Mouse (Mus musculus): Measurements from ENCODE around the gene Sh3glb2.

Sh3glb2 gene

DNA sequence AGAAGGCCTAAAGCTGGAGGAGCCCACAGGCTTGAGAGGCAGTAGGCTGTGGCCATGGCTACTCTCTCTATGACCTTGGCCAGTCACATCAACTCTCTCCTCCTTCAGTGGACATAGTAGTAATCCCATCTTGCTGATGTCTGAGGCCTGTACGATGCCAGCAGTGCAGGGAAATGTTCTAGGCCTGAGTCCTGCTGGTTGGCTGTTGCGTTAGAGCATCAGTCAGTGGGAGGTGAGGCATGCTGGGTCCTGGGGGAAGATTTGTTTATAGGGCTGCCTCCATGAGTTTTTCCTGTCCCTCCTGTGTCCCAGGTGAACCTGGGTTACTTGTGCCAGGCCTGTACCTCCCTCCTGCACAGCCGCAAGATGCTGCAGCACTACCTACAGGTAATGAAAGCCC, 17.1 kb downstream of the Sh3glb2 start:
- no peak for DNase-seq (ENCODE audit: low spot score)

DNA sequence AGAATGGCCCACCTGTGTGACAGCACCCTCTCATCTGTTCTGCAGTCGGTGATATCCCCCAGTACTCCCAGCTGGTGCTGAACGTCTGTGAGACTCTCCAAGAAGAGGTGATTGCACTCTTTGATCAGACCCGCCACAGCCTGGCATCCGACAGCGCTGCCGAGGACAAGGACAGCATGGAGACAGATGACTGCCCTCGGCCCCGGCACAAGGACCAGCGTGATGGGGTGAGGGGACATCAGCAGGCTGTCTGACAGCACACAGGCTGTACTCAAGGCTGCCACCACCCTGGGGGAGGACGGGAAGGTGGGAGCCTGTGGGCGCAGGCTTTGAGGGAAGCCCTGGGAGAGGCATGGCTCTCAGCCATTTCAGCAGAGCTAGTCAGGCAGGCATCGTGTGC, 22.0 kb downstream of the Sh3glb2 start:
- DNase-seq (ENCODE audit: low spot score), result no peak

DNA sequence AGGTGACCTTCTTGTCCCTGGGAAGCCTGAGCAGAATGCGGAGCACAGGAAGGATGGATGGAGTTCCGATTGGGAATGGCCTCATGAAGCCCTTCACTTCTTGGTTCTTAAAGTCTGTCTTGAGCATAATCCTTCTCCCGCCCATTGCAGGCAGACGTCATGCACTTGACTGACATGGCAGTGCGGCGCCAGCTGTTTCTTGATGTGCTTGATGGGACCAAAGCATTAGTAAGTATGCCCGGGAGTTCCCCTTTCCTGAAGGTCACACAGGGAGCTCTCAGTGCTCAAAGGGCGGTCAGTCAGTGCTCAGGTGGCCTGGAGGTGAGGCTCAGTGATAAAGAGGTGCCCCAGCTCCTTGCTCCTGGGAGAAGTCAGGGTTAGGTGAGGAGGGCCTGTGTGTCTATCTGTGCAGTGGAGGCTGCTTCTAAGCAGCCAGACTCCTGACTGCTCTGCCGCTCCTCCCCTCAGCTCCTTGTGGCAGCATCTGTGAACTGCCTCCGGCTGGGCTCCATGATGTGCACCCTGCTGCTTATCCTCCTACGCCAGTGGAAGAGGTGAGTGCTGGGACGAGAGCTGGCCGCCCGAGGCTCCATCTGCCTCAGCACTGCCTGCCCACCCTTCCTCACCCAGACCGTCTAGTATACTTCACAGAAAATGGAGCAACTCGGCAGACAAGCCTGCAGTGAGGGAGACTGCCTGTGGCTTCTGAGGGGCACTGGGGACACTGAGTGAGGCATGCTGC, 22.8 kb downstream of the Sh3glb2 start:
- DNase-seq (ENCODE audit: low spot score), result no peak

DNA sequence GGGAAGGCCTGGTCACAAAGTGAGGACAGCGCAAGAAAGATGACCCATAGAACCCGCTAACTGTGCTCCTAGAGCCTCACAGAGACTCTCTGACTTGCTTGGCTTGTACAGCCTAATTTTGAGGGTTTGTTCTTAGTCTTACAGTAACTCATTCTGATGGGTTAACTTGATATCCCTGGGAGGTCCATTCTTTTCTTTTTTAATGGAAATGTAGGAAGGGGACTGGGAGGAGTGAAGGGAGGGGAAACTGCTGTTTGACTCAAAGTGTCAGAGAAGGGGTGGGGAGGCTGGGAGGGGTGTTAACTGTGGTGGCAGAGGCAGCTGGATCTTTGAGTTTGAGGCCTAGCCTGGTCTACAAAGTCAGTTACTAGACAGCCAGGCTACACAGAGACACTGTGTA, 23.8 kb downstream of the Sh3glb2 start:
- no peak for DNase-seq (ENCODE audit: low spot score)

DNA sequence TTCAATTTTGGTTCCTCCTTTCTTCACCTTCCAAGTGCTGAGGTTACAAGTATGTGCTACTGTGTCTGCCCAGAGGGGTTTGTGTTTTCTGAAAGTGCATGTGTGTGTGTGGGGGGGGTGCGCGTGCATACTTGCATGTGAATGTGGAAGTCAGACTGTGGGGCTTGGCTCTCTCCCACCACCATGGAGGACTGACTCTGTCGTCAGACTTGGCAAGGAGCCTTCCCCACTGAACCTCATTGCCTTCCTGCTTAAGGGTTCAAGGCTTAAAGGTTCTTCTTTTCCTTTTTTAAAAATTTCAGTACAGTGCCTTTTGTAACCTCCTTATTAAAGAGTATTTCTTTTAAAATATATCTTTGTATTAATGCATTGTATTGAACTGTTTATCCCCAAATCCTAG, 30.3 kb downstream of the Sh3glb2 start:
- no peak for DNase-seq (ENCODE audit: low spot score)

DNA sequence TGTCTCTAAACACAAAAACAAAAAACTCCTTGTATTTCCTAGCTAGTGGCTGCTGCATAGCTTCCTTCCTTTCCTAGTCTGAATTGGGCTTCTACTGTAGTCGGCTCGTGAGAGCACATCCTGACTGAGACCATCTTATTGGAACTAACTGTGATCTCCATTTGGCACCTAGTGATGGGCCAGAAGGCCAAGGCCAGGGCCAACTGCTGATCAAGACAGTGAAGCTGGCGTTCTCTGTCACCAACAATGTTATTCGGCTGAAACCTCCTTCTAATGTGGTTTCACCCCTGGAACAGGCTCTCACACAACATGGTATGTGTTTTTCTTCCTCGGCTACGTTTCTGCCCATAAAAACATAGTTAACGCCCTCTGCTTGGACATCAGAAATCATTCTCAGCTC, 31.9 kb downstream of the Sh3glb2 start:
- DNase-seq (ENCODE audit: low spot score), result no peak

DNA sequence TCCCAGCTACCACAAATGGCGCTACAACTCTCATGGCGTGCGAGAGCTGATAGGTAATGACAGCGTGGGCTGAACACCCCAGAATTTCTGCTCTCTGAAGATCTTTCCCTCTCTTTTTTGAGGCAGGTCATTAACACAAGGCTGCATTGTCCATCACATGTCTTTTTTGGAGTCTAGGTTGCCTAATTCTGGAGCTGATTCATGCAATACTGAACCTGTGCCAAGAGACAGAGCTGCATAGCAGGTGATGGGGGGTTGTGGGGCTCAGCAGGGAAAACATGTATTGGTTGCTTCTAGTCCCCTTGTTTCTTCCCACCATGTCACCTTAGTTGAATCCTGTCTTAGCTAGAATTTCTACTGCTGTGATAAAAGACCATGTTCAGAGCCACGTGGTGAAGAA, 33.8 kb downstream of the Sh3glb2 start:
- no peak for DNase-seq (ENCODE audit: low spot score)

DNA sequence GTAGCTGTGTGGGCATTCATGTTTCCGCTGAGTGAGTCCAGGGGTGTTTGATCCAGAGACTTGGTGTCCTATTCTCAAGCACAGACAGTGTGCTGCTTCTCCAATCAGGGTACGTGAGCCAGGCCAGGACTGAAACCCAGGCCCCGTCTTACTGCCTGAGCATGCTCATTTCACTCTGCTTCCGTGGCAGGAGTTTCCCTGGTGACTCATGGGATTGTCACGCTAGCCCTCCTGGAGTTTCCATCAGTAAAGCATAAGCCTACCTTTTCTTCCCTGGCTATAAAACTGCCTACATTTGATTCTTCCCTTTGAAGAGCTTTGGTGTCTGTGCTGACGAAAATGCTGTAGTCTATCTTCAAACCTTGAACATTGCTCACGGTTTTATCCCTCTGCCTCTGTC, 36.0 kb downstream of the Sh3glb2 start:
- no peak for DNase-seq (ENCODE audit: low spot score)

DNA sequence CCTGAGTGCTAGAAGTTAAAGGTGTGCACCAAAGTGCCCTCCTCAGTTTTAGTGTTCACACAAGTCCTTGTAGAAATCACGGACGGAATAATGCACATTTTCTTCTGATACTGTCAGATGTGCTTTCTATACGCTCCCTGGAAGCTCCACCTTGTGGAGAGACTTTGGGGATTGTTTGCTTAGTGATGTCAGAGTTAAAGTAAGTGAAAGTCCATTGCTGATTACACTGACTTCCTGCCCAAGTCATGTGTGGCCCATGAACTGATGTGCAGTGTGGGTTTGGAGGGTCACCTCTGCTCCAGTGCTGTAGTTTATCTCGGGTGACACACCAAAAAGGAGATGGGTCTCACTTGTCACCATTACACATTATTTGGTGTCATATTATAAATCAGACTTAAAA, 39.9 kb downstream of the Sh3glb2 start:
- DNase-seq (ENCODE audit: low spot score), result no peak

DNA sequence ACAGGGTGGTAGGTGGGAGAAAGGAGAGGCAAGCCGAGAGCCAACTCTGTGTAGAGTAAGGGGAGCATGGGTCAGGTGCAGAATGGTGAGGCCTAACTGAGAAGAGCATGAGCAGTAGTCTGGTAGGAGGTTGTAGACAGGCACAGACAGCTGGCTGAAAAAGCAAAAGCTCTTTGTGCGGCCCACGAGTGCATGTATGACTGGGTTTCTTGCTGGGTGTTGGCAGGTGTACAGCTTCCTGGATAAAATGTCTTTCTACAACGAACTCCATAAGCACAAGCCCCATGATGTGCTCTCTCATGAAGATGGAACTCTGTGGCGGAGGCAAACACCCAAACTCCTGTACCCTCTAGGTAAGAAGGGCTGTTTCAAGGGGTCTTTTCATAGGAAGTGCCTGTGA, 42.2 kb downstream of the Sh3glb2 start:
- no peak for DNase-seq (ENCODE audit: low spot score)

DNA sequence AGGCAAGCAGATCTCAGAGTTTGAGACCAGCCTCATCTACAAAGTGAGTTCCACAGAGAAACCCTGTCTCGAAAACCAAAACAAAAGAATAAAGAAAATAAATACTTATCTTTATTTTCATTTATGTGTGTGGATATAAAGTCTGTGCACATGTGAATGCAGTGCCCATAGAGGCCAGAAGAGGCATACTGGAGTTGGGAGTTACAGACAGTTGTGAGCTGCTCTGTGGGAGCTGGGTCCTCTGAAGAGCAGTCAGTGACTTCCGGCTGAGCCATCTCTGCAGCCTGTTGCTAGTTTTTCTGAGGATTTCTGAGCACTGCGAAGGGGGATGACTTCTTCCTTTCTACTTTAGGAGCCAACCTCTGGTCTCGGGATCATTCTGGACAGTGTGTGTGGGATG, 43.0 kb downstream of the Sh3glb2 start:
- no peak for DNase-seq (ENCODE audit: low spot score)

DNA sequence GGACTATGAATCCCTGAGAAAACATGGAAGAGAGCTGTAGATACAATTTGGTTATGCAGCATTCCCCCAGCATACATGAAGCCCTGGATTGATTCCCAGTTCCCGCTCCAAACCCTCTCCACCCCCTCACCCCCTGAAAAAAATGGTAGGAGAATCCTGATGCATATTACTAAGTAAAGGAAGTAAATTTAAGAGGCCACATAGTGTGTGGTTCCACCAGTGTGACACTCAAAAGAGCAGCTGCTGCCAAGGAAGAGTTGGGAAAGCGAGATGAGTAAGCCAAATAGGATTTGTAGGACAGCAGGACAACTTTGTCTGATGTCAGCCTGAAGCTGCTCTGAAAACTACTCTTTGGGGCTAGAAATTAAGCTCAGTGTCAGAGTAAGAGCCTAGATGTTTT, 47.7 kb downstream of the Sh3glb2 start:
- DNase-seq (ENCODE audit: low spot score), result no peak

DNA sequence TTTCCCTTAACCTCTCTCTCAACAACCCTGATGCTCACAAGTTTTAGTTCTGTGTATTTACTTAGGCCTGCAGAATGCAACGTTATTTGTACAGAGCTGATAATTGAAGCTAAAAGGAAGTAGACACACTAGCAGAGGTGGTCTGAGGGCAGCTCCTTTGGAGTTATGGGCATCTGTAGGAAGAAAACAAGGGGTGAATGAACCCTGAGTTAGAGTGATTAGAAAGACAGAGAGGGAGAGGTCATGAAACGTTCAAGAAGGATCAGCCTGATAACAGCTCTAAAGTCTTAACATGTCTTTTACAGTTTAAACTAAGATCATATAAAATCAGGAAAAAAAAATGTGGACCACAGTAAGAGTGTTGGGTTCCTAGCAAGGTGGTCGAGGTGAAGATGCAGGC, 49.8 kb downstream of the Sh3glb2 start:
- DNase-seq (ENCODE audit: low spot score), result no peak

DNA sequence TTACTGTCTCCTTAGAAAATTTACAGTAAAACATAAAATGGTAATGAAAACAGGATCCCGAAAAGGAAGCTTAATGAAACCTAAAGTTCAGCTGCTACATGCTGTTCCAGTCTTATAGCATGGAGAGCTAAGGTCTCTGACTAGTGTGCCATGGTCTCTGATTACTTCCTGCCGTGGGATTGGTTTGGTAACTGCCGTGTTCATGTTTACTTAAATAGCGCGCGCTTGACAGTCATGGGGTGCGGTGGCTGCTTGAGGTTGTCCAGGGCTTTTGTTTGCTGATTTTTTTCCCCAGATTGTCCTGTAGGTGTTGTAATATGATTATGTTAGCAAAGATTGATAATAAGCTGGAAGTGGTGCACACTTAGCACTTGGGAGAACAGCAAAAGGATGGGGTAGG, 53.0 kb downstream of the Sh3glb2 start:
- DNase-seq (ENCODE audit: low spot score), result no peak

DNA sequence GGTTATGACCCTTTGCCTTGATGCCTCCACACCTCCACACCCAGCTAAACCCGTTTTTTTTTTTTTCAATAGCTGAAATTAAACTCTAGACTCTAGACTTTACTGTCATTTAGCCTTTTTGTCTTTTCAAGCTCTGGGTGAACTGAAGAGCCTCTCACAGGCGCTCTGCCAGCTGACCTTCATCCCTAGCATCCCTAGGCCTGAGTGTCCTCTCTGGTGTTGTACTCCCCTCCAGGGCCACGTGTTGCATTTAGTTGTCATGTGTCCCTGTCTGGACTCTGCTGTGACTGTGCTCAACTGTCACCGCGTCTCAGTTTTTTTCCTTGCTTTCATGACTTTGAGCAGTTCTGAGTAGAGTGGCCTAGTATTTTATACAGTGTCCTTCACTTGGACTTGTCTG, 59.2 kb downstream of the Sh3glb2 start:
- DNase-seq (ENCODE audit: low spot score), result no peak

DNA sequence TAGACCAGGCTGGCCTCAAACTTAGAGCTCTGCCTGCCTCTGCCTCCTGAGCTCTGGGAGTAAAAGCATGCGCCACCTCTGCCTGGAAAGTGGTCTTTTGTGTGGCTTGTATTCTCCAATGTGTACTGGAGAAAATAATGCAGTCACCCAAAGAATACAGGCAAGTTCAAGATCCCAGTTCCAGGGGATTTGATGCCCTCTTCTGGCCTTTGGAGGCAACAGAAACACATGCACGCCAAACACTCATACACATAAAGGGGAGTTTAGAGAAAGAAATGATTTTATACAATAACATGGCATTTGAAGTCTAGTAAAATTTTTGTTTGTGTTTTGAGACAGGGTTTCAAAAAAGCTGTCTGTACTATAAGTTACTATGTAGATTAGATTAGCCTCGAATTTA, 59.6 kb downstream of the Sh3glb2 start:
- no peak for DNase-seq (ENCODE audit: low spot score)

Data from urinary bladder, postnatal 10 days (tissue).